In genomic region chr12:34648753-34649152, GRCm38 (mm10) we compare ENCODE assay signal across 11 mouse cellular contexts.
"Had no signal": no experiment of that assay in that cellular context is flagged by ENCODE, and none has a peak within 500 bp of the region (broad histone marks: within the 10 kb centered on the region; RNA-seq: fewer than 3 reads in every experiment).

No protein-coding gene starts in this region.

- H3K4me1 ChIP-seq: liver, embryonic 13.5 days; neural tube, embryonic 12.5 days had no signal

- H3K27me3 ChIP-seq: liver, embryonic 13.5 days; neural tube, embryonic 12.5 days had no signal

- H3K27ac ChIP-seq: liver, embryonic 13.5 days; neural tube, embryonic 12.5 days had no signal

- H3K4me3 ChIP-seq: liver, embryonic 13.5 days; neural tube, embryonic 12.5 days had no signal

- H3K4me2 ChIP-seq: liver, embryonic 13.5 days; midbrain, embryonic 11.5 days; neural tube, embryonic 12.5 days had no signal

- H3K9me3 ChIP-seq: liver, embryonic 13.5 days; neural tube, embryonic 12.5 days had no signal

- DNase-seq: kidney, adult 8-10 months; kidney, postnatal 14 days; kidney, postnatal 4 days; liver, embryonic 13.5 days; lung, adult 2 months; lung, postnatal 14 days; lung, postnatal 4 days; midbrain, embryonic 14.5 days; thymus, postnatal 25 days had no signal

- H3K9ac ChIP-seq: liver, embryonic 13.5 days; neural tube, embryonic 12.5 days had no signal

- H3K36me3 ChIP-seq: liver, embryonic 13.5 days; neural tube, embryonic 12.5 days had no signal
